Mouse (Mus musculus): ENCODE measurements around the gene Rpusd4.

DNA sequence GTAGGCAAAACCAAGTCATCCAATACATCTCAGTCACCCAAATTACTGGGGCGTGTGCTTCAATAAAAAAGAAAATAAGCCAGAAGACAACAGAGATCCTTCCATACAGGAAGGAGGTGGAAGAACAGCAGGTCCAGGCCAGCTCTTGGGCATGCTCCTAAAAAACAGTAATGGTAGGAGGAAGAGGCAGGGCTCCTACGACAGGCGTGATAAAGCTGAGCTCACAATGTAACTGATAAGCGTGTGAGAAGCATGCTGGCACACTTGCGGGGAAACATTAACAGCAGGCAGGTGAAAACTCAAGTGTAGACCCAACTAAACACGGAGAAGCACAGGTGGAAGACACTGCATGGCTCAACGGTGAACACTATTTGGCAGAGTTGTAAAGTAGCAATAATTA, 10.3 kb upstream of the Rpusd4 start:
- TF ChIP-seq CTCF (IDR thresholded peaks at IDR 0.05; ENCODE audit: extremely low read depth, insufficient read depth, insufficient read length, insufficient replicate concordance), result no peak
- TF ChIP-seq POLR2A (IDR thresholded peaks at IDR 0.05; ENCODE audit: low read depth, low read length), result no peak
